Mouse (Mus musculus) thymus, postnatal 36 days (tissue): ENCODE measurements around the gene Il16.
A peak's percentile ranks its signal among the peaks of the same experiment; 100 is the strongest.

Source experiments
- DNase-seq, 2 experiments: peaks; one replicate each; pipeline ENCODE4 v3.0.0; 2022; ENCODE audit warnings: mixed read lengths in 2 of 2

Gene Il16

GRCm38 (mm10) chr7:83678506-83678905, 67.0 kb downstream of the Il16 start:
- no peak for DNase-seq

- no peak for DNase-seq
Observed at GRCm38 (mm10) chr7:83677296-83677695, 68.2 kb downstream of the Il16 start.

DNA sequence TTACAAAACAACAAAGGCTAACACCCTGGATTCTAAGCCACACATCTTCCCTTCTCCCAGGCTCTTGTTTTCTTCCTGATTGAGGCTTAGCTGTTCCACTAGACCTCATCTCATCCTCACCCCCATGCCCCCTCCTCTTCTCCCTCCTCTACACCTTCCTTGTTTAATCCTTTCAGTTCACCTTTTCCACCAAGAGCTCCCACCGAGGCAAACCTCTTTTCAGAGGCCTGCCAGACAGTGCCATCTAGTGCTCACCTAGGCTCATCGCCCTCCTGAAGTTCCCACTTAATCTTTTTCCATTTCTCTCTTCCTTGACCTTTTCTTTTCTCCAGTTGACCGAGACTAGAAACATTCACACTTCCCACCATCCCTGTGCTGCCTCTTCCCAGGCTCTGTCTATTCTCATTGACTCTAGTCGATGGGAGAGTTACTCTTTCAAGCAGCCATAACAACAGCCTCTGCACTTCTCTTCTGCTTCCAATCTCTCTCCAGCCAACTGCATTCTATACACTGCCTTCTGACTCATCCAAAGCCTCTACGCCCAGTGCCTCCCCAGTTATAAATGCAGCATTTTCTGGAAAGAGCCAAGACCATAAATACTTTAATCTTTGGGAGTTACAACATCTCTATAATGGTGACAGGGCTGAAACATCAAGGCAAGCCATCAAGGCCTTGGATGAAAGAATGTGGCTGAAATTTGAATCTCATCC, 69.8 kb downstream of the Il16 start:
- DNase-seq, result peak; percentile 45 to 55

DNA sequence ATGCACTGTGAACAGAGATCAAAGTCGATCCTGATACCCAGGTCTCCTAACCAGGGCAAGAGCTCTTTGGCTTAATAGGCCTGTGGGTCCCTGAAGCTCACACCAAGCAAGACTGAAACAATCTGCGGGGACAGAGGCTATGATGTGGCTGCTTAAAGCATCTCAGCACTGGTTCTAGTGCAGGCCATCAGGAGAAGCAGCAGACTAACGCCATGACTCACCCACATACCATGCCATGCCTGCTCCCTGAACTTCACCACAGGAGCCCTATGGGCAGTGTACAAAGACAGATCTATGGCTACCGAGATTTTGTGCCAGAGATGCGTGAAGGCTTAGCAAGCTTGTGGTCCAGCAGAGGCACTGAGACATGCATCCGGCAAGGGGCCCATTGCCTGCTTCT, 74.0 kb downstream of the Il16 start:
- no peak for DNase-seq

GRCm38 (mm10) chr7:83668724-83669123, 76.8 kb downstream of the Il16 start:
- DNase-seq, result peak in 1 of 2 experiments; percentile 47

GRCm38 (mm10) chr7:83667936-83668645, 77.4 kb downstream of the Il16 start:
- DNase-seq, result no peak

GRCm38 (mm10) chr7:83666087-83666595, 79.4 kb downstream of the Il16 start:
- no peak for DNase-seq

DNA sequence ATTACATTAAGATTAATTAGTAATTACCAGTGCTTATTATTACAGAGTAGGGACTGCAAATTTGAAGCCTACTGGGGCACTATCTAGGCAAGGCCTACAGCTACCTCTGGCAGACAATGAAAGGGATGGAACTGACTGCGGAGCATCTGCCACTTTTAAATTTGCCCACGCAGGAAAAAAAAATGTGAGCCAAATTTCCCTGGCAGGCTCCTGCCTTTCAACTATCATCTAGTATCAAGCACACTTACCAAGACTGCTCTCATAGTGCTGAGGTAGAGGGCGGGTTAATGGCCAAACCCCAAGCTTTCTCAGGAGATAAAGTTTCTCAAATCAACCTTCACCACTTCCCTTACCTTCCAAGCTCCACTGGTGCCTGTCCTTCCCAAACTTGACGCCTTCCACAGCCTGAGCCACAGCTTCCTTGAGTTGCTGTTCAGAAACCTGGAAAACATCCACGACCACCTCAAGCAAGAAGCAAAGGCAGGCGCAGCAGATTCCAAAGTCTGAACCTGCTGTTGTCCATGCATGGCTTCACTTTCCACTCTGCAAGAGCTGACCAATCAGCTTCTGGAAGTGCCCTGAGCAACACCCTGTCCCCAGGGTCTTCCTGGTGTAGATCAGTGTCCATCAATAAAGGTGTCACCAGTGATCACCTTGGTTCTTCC, 82.7 kb downstream of the Il16 start:
- no peak for DNase-seq

DNA sequence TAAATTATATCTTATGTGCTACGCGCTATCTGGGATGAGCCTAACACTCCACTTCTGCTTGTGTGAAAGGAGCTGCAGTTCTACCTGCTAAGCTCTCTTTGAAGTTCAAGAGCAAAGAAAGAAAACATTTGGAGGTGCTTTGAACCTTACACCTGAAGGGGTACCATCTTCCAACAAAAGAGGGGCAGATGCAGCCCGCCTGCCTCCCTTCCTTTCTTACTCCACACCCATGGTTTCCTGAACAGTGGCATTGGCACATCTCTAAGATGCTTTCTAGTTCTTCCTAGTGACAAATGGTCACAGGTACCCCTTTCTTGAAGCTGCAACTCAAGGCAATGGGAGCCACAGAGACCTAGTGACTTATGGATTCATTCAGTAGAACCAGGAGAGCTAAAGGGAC, 83.8 kb downstream of the Il16 start:
- peak in 1 of 2 experiments; percentile 58 for DNase-seq

DNA sequence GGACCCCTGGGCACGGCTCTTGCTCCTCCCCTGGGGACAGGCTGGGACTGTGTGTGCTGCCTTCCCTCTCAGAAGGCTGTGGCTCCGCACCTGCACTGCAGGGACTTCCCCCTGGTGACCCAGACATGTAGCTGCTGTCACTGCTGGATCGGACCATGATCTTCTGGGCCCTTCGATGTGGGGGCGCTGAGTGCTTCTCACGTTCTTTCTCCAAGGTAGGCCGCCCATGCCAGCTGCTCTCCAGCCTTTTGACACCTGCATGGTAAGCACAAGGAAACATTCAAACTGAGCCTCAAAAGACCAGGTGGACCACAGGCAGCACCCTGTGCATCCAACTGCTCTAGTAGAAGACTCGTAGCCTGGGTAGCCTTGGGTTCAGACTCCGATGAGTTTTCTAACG, 84.5 kb downstream of the Il16 start:
- peak; percentile 75 to 84 for DNase-seq

- peak; percentile 80 to 87 for DNase-seq
Observed at GRCm38 (mm10) chr7:83660273-83660691, 85.2 kb downstream of the Il16 start.

DNA sequence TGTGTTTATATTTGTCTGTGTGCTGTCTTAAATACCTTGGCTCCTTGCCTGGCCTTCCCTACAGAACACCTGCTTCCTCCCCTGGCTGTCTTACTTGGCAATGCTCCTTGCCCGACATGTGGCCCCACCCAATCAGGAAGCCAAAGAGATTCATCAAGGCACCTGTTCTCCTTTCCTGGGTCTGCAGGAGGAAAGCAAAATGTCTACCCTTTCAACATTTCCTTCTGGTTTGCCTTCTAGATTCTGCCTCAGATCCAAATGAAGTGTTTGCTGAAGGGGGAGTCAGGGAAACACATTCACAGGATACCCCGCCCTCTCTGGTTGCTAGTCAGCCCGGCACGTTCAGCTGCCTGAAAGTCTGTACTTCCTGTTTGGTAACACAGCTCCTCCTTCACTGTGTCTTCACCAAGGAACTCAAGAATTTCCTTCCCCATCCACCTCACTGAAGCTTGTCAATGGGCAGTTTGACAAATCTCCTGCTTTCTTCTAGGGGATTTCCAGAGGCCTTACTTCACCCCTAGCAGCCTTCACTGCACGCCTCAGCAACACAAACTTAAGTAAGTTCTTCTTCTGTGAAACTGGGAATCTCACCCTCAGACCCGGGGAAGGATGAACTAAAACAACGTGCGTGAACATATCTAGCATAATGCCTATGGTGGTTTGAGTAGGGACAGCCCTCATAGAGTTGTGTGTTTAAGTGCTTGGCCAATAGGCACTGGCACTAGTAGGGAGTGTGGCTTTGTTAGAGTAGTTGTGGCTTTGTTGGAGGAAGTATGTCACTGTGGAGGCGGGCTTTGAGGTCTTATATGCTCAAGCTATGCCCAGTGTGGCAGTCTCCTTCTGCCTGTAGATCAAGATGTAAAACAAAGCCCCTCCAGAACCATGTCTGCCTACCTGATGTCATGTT, 86.1 kb downstream of the Il16 start:
- DNase-seq, result peak; percentile 69 to 77

GRCm38 (mm10) chr7:83658716-83659115, 86.8 kb downstream of the Il16 start:
- no peak for DNase-seq

GRCm38 (mm10) chr7:83654938-83655630, 90.4 kb downstream of the Il16 start:
- DNase-seq, result peak; percentile 79 to 89

GRCm38 (mm10) chr7:83654196-83654595, 91.3 kb downstream of the Il16 start:
- peak in 1 of 2 experiments; percentile 33 for DNase-seq

GRCm38 (mm10) chr7:83653605-83654051, 91.9 kb downstream of the Il16 start:
- DNase-seq, result peak in 1 of 2 experiments; percentile 41

DNA sequence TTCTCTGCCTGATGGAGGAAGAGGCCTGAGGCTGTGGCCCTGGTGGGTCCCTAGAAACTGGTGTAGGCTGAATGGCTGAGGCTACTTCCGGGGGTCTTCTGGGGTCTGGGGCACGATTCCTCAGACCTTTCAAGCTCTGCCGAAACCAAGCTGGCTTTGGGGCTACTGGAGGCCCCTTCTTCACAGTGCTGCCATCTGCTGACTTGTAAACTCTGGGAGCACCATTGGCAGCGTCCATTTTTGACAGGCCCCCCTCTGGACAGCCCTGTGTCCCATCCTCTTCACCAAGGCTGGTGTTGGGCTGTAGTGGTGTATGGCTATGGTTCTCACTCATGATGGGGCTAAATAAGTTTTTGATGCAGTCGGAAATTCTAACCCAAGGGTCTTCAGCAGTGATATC, 93.0 kb downstream of the Il16 start:
- DNase-seq, result peak; percentile 37 to 42

- no peak for DNase-seq
Observed at GRCm38 (mm10) chr7:83650638-83651037, 94.9 kb downstream of the Il16 start.

- no peak for DNase-seq
Observed at GRCm38 (mm10) chr7:83648807-83649206, 96.7 kb downstream of the Il16 start.

- DNase-seq, result no peak
Observed at GRCm38 (mm10) chr7:83645476-83645875, 100.0 kb downstream of the Il16 start.

DNA sequence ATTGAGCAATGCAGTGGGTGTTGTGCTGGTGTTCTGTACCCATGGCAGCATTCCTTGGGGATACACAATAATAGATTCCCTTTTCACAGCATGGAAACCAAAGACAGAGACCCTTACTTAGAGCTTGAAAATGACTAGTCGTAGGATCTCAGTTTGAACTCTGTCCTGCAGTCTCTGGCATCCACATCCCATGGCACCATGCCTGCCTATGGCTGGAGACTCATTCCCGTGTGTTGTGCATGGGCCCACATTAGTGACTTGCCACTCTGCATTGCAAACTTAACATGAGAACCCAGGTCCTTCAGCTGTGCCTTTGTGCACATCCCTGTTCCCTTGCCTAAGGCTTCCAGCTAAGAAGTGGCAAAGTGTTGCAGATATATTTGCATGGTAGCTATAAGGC, 100.8 kb downstream of the Il16 start:
- no peak for DNase-seq

GRCm38 (mm10) chr7:83643581-83643980, 101.9 kb downstream of the Il16 start:
- no peak for DNase-seq
